Mouse (Mus musculus) lung, adult 18-20 months (tissue): ENCODE measurements around the gene Coq7.

ENCODE experiments used
- DNase-seq, 2 experiments: peaks; one replicate each; pipeline ENCODE4 v3.0.0; 2022; ENCODE audit warnings: mixed read lengths in 2 of 2

The Coq7 gene

GRCm38 (mm10) chr7:118533178-118533578 is at the start of gene Coq7:
Coq7 (minus strand) TSS chr7:118533356.
- DNase-seq = peak; percentile 95 to 96

GRCm38 (mm10) chr7:118579938-118580337 is 46.8 kb upstream of the Coq7 start:
- no peak for DNase-seq

GRCm38 (mm10) chr7:118578269-118578668 is 45.1 kb upstream of the Coq7 start:
- no peak for DNase-seq

- DNase-seq = peak in 1 of 2 experiments; percentile 50
Measured at GRCm38 (mm10) chr7:118572039-118572438, 38.9 kb upstream of the Coq7 start.

- DNase-seq = no peak
Measured at GRCm38 (mm10) chr7:118571350-118571749, 38.2 kb upstream of the Coq7 start.

- no peak for DNase-seq
Measured at GRCm38 (mm10) chr7:118569121-118569543, 36.0 kb upstream of the Coq7 start.

- DNase-seq = no peak
Measured at GRCm38 (mm10) chr7:118554290-118554689, 21.1 kb upstream of the Coq7 start.

- peak; percentile 56 to 64 for DNase-seq
Measured at GRCm38 (mm10) chr7:118553881-118554280, 20.7 kb upstream of the Coq7 start.

GRCm38 (mm10) chr7:118547451-118547850 is 14.3 kb upstream of the Coq7 start:
- no peak for DNase-seq

GRCm38 (mm10) chr7:118544128-118544527 is 11.0 kb upstream of the Coq7 start:
- peak in 1 of 2 experiments; percentile 32 for DNase-seq

GRCm38 (mm10) chr7:118535076-118535475 is 1.9 kb upstream of the Coq7 start:
- peak; percentile 30 to 66 for DNase-seq

- no peak for DNase-seq
Measured at GRCm38 (mm10) chr7:118534326-118534725, 1.2 kb upstream of the Coq7 start.

GRCm38 (mm10) chr7:118532519-118533177 is 508 bp downstream of the Coq7 start:
- peak; percentile 96 to 97 for DNase-seq

- no peak for DNase-seq
Measured at GRCm38 (mm10) chr7:118526967-118527366, 6.2 kb downstream of the Coq7 start.

GRCm38 (mm10) chr7:118522077-118522476 is 11.1 kb downstream of the Coq7 start:
- DNase-seq = no peak

- peak; percentile 60 to 67 for DNase-seq
Measured at GRCm38 (mm10) chr7:118519661-118520060, 13.5 kb downstream of the Coq7 start.

GRCm38 (mm10) chr7:118518687-118519086 is 14.5 kb downstream of the Coq7 start:
- peak; percentile 75 to 86 for DNase-seq

- DNase-seq = peak; percentile 34 to 51
Measured at GRCm38 (mm10) chr7:118517819-118518218, 15.3 kb downstream of the Coq7 start.

- DNase-seq = no peak
Measured at GRCm38 (mm10) chr7:118508556-118508955, 24.6 kb downstream of the Coq7 start.

GRCm38 (mm10) chr7:118503844-118504243 is 29.3 kb downstream of the Coq7 start:
- no peak for DNase-seq

- no peak for DNase-seq
Measured at GRCm38 (mm10) chr7:118502333-118502732, 30.8 kb downstream of the Coq7 start.

- DNase-seq = no peak
Measured at GRCm38 (mm10) chr7:118499784-118500435, 33.2 kb downstream of the Coq7 start.

GRCm38 (mm10) chr7:118498984-118499783 is 34.0 kb downstream of the Coq7 start:
- DNase-seq = no peak
